Mouse (Mus musculus) small intestine, adult 10 weeks (tissue): ENCODE data around the gene Wdr1. TPM values are rescaled to one million over a fixed set of nuclear protein-coding genes. Genes with fewer than 3 reads are reported as not detected.

ENCODE experiments used
- polyA plus RNA-seq: library from polyadenylated mRNA; stranded (reverse); fragments of 350-450 nt; fragmentation: Illumina TruSeq; extraction: RNeasy Lipid Tissue Mini Kit (QIAGEN cat#74804); gene quantifications from one replicate; pipeline ENCODE4 v1.2.3, GENCODE M21; 2014; ENCODE audit warnings: low replicate concordance

Wdr1 gene
- 80.5 TPM for polyA plus RNA-seq

DNA sequence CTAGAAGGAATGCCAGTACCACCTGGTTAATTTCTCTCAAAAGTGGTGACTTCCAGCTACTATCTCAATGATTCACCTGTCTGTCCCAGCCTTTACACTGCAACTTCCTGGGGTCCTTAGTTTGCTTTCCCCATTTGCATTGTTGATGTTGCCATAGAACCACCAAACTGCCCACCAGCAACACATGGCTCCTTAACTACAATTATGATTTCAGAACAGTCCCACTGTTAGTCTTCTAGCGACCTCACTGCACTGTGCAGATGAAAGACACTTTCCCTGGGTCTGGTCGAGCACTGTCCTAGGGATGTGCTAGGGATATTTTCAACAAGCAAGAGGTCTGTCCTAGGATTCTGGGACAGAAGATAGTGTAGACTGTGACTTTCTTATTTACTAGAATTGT is at the start of gene Wdr1:
Gene Wdr1 (minus strand): TSS at position 101 of the 400 bp plus-strand sequence.

GRCm38 (mm10) chr5:38502992-38503391 is 60.0 kb downstream of the Wdr1 start, which contains the start of gene Slc2a9:
Gene Slc2a9 (minus strand): TSS chr5:38503143.

Other genes starting within 250 kb of the Wdr1 start
- not detected for gene Drd5, start 243.9 kb downstream of the Wdr1 start, polyA plus RNA-seq
- 27.2 TPM for gene Slc2a9, start 60.1 kb downstream of the Wdr1 start, polyA plus RNA-seq
- 1.0 TPM for gene Zfp518b, start 121.6 kb upstream of the Wdr1 start, polyA plus RNA-seq